Mouse (Mus musculus) liver, embryonic 15.5 days (tissue): ENCODE measurements at regions not wholly inside any gene's neighbourhood (a gene's known extent, or its start where the extent isn't known, plus 50 kb on each side); places are given as distances from the start of the nearest gene placed in this dataset.
"Not testable (repeated sequence)": the region's sequence is repeated elsewhere in the genome, so short reads cannot be mapped to it uniquely, and the experiment has no call there.

ENCODE experiments used
- ATAC-seq: fragments of 200-750 bp; cut with Nextera tagmentation; 2 replicates; pipeline ENCODE4 v1.8.0; 2017; ENCODE audit warnings: moderate number of reproducible peaks, mild to moderate bottlenecking, moderate library complexity; ENCODE audit not compliant: insufficient read depth
- H3K27ac ChIP-seq: fragments of 300-500 bp; sonication (generic); replicated peaks from 2 replicates; pipeline ENCODE4 v1.5.1; 2015; ENCODE audit warnings: mild to moderate bottlenecking, inconsistent platforms
- H3K27me3 ChIP-seq: fragments of 300-500 bp; sonication (generic); 2 replicates; pipeline ENCODE4 v1.6.1; 2015; ENCODE audit warnings: mild to moderate bottlenecking, inconsistent platforms
- H3K36me3 ChIP-seq: fragments of 300-500 bp; sonication (generic); replicated peaks from 2 replicates; pipeline ENCODE4 v1.6.1; 2015; ENCODE audit warnings: moderate library complexity, mild to moderate bottlenecking, inconsistent platforms
- H3K4me1 ChIP-seq: fragments of 300-500 bp; sonication (generic); replicated peaks from 2 replicates; pipeline ENCODE4 v1.6.1; 2015; ENCODE audit warnings: inconsistent platforms
- H3K4me2 ChIP-seq: fragments of 300-500 bp; sonication (generic); 2 replicates; pipeline ENCODE4 v1.6.1; 2015; ENCODE audit warnings: moderate library complexity, mild to moderate bottlenecking, inconsistent platforms
- H3K4me3 ChIP-seq: fragments of 300-500 bp; sonication (generic); replicated peaks from 2 replicates; pipeline ENCODE4 v1.5.1; 2015; ENCODE audit warnings: mild to moderate bottlenecking, inconsistent platforms
- H3K9ac ChIP-seq: fragments of 300-500 bp; sonication (generic); 2 replicates; pipeline ENCODE4 v1.6.1; 2015; ENCODE audit warnings: moderate library complexity, mild to moderate bottlenecking, inconsistent platforms
- H3K9me3 ChIP-seq: fragments of 300-500 bp; sonication (generic); replicated peaks from 2 replicates; pipeline ENCODE4 v1.6.1; 2016; ENCODE audit warnings: inconsistent platforms
- WGBS: fragments of 180-500 bp; shearing (Covaris S2); methylation state at CpG from one replicate; pipeline ENCODE4 v1.1.7; 2015; ENCODE audit warnings: mixed read lengths; ENCODE audit not compliant: insufficient replicate concordance; 5-methylcytosine and 5-hydroxymethylcytosine counted together

DNA sequence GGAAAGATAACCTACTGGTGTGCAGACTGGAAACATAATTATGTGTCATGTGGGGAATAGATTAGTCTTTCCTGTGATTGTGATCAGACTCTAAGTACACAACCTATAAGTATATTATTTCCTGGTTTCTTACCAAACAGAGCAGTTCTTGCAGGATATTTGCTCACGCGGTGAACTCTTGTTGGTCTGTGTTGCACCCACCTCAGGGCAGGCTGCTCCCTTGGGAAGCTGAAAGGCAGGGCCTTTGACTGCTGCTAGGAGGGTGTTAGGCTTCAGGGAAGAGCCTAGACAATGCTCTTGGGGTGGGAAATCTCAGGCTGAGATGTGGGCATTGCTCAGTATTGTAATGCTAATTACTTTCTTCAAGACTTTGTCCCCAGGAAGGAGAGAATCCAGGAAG is 247.5 kb downstream of the Samd9l start:
- H3K4me2 ChIP-seq, H3K27me3 ChIP-seq, H3K4me1 ChIP-seq, ATAC-seq, H3K36me3 ChIP-seq, H3K9ac ChIP-seq, H3K9me3 ChIP-seq, H3K4me3 ChIP-seq, H3K27ac ChIP-seq: not testable (repeated sequence)
- 42% methylated on average over 2 of the region's 2 CpGs for WGBS

DNA sequence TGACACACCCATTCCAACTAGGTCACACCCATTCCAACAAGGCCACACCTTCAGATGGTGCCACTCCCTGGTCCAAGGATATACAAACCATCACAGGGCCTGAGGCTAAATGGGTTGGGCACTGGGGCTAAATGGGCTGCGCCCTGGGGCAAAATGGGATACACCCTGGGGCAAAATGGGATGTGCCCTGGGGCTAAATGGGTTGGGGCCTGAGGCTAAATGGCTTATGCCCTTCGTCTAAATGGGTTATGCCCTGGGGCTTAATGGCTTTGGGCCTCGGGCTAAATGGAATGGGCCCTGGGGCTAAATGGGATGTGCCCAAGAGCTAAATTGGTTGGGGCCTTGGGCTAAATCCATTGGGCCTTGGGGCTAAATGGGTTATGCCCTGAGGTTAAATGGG is 261.5 kb downstream of the Samd9l start:
- not testable (repeated sequence) for H3K36me3 ChIP-seq, H3K27me3 ChIP-seq, H3K27ac ChIP-seq, H3K9me3 ChIP-seq, H3K4me3 ChIP-seq, H3K4me2 ChIP-seq, H3K9ac ChIP-seq, H3K4me1 ChIP-seq, ATAC-seq
- WGBS: 53% methylated on average over 3 of the region's 3 CpGs

DNA sequence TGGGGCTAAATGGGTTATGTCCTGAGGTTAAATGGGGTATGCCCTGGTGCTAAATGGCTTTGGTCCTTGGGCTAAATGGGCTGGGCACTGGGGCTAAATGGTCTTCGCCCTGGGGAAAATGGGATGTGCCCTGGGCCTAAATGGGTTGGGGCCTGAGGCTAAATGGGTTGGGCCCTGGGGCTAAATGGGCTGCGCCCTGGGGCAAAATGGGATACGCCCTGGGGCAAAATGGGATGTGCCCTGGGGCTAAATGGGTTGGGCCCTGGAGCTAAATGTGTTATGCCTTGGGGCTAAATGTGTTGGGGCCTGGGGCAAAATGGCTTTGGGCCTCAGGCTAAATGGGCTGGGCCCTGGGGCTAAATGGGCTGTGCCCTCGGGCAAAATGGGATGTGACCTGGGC is 265.6 kb downstream of the Samd9l start:
- not testable (repeated sequence) for H3K4me2 ChIP-seq, H3K4me3 ChIP-seq, H3K27ac ChIP-seq, ATAC-seq, H3K36me3 ChIP-seq, H3K9me3 ChIP-seq, H3K27me3 ChIP-seq, H3K4me1 ChIP-seq, H3K9ac ChIP-seq
- WGBS: 60% methylated on average over 4 of the region's 4 CpGs

DNA sequence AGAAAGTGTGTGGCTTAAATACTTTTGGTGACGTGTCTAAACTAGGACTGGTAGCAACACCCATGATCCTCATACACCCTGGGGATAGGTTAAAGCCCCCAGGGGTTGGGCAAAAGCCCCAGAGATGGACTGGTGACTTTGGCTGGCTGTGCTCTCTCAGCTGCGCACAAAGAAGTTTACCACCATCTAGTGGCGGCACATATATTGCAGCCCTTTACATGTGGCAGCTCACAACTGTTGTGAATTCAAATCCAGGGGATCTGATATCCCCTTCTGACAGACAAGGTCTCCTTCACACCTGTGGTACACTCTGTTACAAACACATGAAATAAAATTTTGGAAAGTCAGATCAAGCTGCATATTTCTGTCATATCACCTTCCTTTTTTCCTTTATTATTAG is 283.1 kb downstream of the Samd9l start:
- not testable (repeated sequence) for H3K27me3 ChIP-seq, H3K9ac ChIP-seq, H3K4me1 ChIP-seq, H3K36me3 ChIP-seq, H3K27ac ChIP-seq, H3K4me2 ChIP-seq, ATAC-seq, H3K9me3 ChIP-seq, H3K4me3 ChIP-seq
- WGBS: 15% methylated on average over 2 of the region's 3 CpGs
